Mouse (Mus musculus): ENCODE results near the gene Kcnh1. TPM values are rescaled to one million over a fixed set of nuclear protein-coding genes. Genes with fewer than 3 reads are reported as not detected.

Kcnh1 gene
- polyA plus RNA-seq, 1 experiment from 2014 or later: 0.35 TPM

- ATAC-seq (ENCODE audit: insufficient number of reproducible peaks, insufficient read depth, low FRiP score, low read depth): no peak
- Histone ChIP-seq H3K4me3 (ENCODE audit: low read depth, low read length) (no peak overlapping the region), H3K27ac (ENCODE audit: low read length) (no peak overlapping the region), H3K4me1 (ENCODE audit: control insufficient read depth, insufficient read depth, low read length) (no peaks in the 10 kb centered on the region), H3K36me3 (ENCODE audit: control insufficient read depth, insufficient read depth, low read length) (no peaks in the 10 kb centered on the region), H3K4me2 (replicated peaks; ENCODE audit: low read depth, low read length) (no peak overlapping the region), H3K9ac (replicated peaks; ENCODE audit: low read depth, low read length) (no peak overlapping the region), H3K27me3 (ENCODE audit: control insufficient read depth, insufficient read depth, low read length) (no peaks in the 10 kb centered on the region), H3K9me3 (ENCODE audit: control insufficient read depth, low read depth, low read length) (no peaks in the 10 kb centered on the region)
Measured at GRCm38 (mm10) chr1:192502835-192503234, 312.3 kb downstream of the Kcnh1 start.

GRCm38 (mm10) chr1:192503651-192504050, 313.1 kb downstream of the Kcnh1 start:
- no peak overlapping the region for H3K27ac ChIP-seq (ENCODE audit: low read length)
- no peak overlapping the region for H3K4me3 ChIP-seq (ENCODE audit: low read depth, low read length)
- WGBS: 91% methylated on average over 4 of the region's 4 CpGs
- no peak overlapping the region for H3K4me2 ChIP-seq (replicated peaks; ENCODE audit: low read depth, low read length)
- no peak overlapping the region for H3K9ac ChIP-seq (replicated peaks; ENCODE audit: low read depth, low read length)
- ATAC-seq (ENCODE audit: insufficient number of reproducible peaks, insufficient read depth, low FRiP score, low read depth): no peak
- no peaks in the 10 kb centered on the region for H3K4me1 ChIP-seq (ENCODE audit: control insufficient read depth, insufficient read depth, low read length)
- H3K9me3 ChIP-seq (ENCODE audit: control insufficient read depth, low read depth, low read length): no peaks in the 10 kb centered on the region
- no peaks in the 10 kb centered on the region for H3K36me3 ChIP-seq (ENCODE audit: control insufficient read depth, insufficient read depth, low read length)
- H3K27me3 ChIP-seq (ENCODE audit: control insufficient read depth, insufficient read depth, low read length): no peaks in the 10 kb centered on the region

DNA sequence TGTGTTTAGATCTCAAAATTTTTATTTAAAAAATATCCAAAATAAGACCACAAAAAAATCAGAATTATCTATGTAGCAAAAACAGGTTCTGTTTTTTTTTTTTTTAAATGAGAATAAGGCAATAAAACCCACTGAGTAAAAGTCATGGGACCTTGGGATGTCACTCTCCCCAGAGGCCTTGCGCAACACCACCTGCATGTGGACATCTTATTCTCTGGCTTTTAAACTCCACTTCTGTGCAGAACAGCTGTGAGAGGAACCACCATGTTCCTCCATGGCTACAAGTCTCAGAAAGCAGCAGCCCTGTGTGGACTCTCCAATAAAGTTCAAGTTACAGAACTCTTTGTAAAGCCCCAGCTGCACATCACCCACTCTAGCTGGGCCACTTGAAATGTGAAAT, 322.2 kb downstream of the Kcnh1 start:
- Histone ChIP-seq H3K4me2 (replicated peaks; ENCODE audit: low read depth, low read length) (no peak overlapping the region), H3K4me1 (ENCODE audit: control insufficient read depth, insufficient read depth, low read length) (no peaks in the 10 kb centered on the region), H3K27ac (ENCODE audit: low read length) (no peak overlapping the region), H3K9me3 (ENCODE audit: control insufficient read depth, low read depth, low read length) (no peaks in the 10 kb centered on the region), H3K27me3 (ENCODE audit: control insufficient read depth, insufficient read depth, low read length) (no peaks in the 10 kb centered on the region), H3K9ac (replicated peaks; ENCODE audit: low read depth, low read length) (no peak overlapping the region), H3K36me3 (ENCODE audit: control insufficient read depth, insufficient read depth, low read length) (no peaks in the 10 kb centered on the region), H3K4me3 (ENCODE audit: low read depth, low read length) (no peak overlapping the region)
- WGBS: 97% methylated on average over 1 of the region's 1 CpGs
- no peak for ATAC-seq (ENCODE audit: insufficient number of reproducible peaks, insufficient read depth, low FRiP score, low read depth)

DNA sequence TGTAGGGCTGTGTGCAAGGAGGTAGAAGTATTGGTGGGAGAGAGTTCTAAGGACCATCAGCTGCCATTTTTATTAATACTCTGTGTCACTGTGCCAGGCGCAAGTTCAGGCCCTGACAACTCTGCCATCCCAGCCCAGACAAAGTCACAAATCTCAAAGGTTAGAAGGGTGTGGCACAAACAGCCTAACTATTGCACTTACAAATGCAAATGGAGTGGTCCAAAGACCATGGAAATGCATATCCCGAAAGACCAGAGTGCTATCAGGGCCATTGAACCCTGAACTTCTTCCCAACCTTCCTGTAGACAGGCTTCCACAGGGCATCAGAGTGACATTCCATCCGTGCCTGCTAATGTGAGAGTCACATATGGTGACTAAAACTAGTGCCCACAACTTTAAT, 324.8 kb downstream of the Kcnh1 start:
- H3K9ac ChIP-seq (replicated peaks; ENCODE audit: low read depth, low read length): no peak overlapping the region
- no peaks in the 10 kb centered on the region for H3K36me3 ChIP-seq (ENCODE audit: control insufficient read depth, insufficient read depth, low read length)
- no peaks in the 10 kb centered on the region for H3K9me3 ChIP-seq (ENCODE audit: control insufficient read depth, low read depth, low read length)
- H3K27me3 ChIP-seq (ENCODE audit: control insufficient read depth, insufficient read depth, low read length): no peaks in the 10 kb centered on the region
- H3K4me3 ChIP-seq (ENCODE audit: low read depth, low read length): no peak overlapping the region
- H3K4me2 ChIP-seq (replicated peaks; ENCODE audit: low read depth, low read length): no peak overlapping the region
- no peaks in the 10 kb centered on the region for H3K4me1 ChIP-seq (ENCODE audit: control insufficient read depth, insufficient read depth, low read length)
- 79% methylated on average over 3 of the region's 3 CpGs for WGBS
- no peak for ATAC-seq (ENCODE audit: insufficient number of reproducible peaks, insufficient read depth, low FRiP score, low read depth)
- H3K27ac ChIP-seq (ENCODE audit: low read length): no peak overlapping the region

- H3K27ac ChIP-seq (ENCODE audit: low read length): no peak overlapping the region
- no peak for ATAC-seq (ENCODE audit: insufficient number of reproducible peaks, insufficient read depth, low FRiP score, low read depth)
- no peaks in the 10 kb centered on the region for H3K27me3 ChIP-seq (ENCODE audit: control insufficient read depth, insufficient read depth, low read length)
- H3K4me2 ChIP-seq (replicated peaks; ENCODE audit: low read depth, low read length): no peak overlapping the region
- no peak overlapping the region for H3K9ac ChIP-seq (replicated peaks; ENCODE audit: low read depth, low read length)
- 94% methylated on average over 1 of the region's 1 CpGs for WGBS
- no peak overlapping the region for H3K4me3 ChIP-seq (ENCODE audit: low read depth, low read length)
- no peaks in the 10 kb centered on the region for H3K36me3 ChIP-seq (ENCODE audit: control insufficient read depth, insufficient read depth, low read length)
- H3K9me3 ChIP-seq (ENCODE audit: control insufficient read depth, low read depth, low read length): no peaks in the 10 kb centered on the region
- no peaks in the 10 kb centered on the region for H3K4me1 ChIP-seq (ENCODE audit: control insufficient read depth, insufficient read depth, low read length)
Measured at GRCm38 (mm10) chr1:192519713-192520112, 329.1 kb downstream of the Kcnh1 start.

GRCm38 (mm10) chr1:192520836-192521435, 330.4 kb downstream of the Kcnh1 start:
- Histone ChIP-seq H3K9ac (replicated peaks; ENCODE audit: low read depth, low read length) (no peak overlapping the region), H3K27ac (ENCODE audit: low read length) (no peak overlapping the region), H3K4me3 (ENCODE audit: low read depth, low read length) (no peak overlapping the region), H3K4me2 (replicated peaks; ENCODE audit: low read depth, low read length) (no peak overlapping the region), H3K27me3 (ENCODE audit: control insufficient read depth, insufficient read depth, low read length) (no peaks in the 10 kb centered on the region), H3K9me3 (ENCODE audit: control insufficient read depth, low read depth, low read length) (no peaks in the 10 kb centered on the region), H3K4me1 (ENCODE audit: control insufficient read depth, insufficient read depth, low read length) (no peaks in the 10 kb centered on the region), H3K36me3 (ENCODE audit: control insufficient read depth, insufficient read depth, low read length) (no peaks in the 10 kb centered on the region)
- no peak for ATAC-seq (ENCODE audit: insufficient number of reproducible peaks, insufficient read depth, low FRiP score, low read depth)
- 31% methylated on average over 13 of the region's 13 CpGs for WGBS

GRCm38 (mm10) chr1:192522376-192523178, 332.0 kb downstream of the Kcnh1 start:
- no peak for ATAC-seq (ENCODE audit: insufficient number of reproducible peaks, insufficient read depth, low FRiP score, low read depth)
- H3K4me2 ChIP-seq (replicated peaks; ENCODE audit: low read depth, low read length): no peak overlapping the region
- H3K9me3 ChIP-seq (ENCODE audit: control insufficient read depth, low read depth, low read length): no peaks in the 10 kb centered on the region
- H3K27me3 ChIP-seq (ENCODE audit: control insufficient read depth, insufficient read depth, low read length): no peaks in the 10 kb centered on the region
- no peak overlapping the region for H3K4me3 ChIP-seq (ENCODE audit: low read depth, low read length)
- no peaks in the 10 kb centered on the region for H3K36me3 ChIP-seq (ENCODE audit: control insufficient read depth, insufficient read depth, low read length)
- no peak overlapping the region for H3K9ac ChIP-seq (replicated peaks; ENCODE audit: low read depth, low read length)
- no peaks in the 10 kb centered on the region for H3K4me1 ChIP-seq (ENCODE audit: control insufficient read depth, insufficient read depth, low read length)
- WGBS: 49% methylated on average over 12 of the region's 12 CpGs
- no peak overlapping the region for H3K27ac ChIP-seq (ENCODE audit: low read length)

GRCm38 (mm10) chr1:192525711-192526350, 335.3 kb downstream of the Kcnh1 start:
- Histone ChIP-seq H3K36me3 (ENCODE audit: control insufficient read depth, insufficient read depth, low read length) (no peaks in the 10 kb centered on the region), H3K9ac (replicated peaks; ENCODE audit: low read depth, low read length) (no peak overlapping the region), H3K27me3 (ENCODE audit: control insufficient read depth, insufficient read depth, low read length) (no peaks in the 10 kb centered on the region), H3K9me3 (ENCODE audit: control insufficient read depth, low read depth, low read length) (no peaks in the 10 kb centered on the region), H3K4me2 (replicated peaks; ENCODE audit: low read depth, low read length) (no peak overlapping the region), H3K4me3 (ENCODE audit: low read depth, low read length) (no peak overlapping the region), H3K27ac (ENCODE audit: low read length) (no peak overlapping the region), H3K4me1 (ENCODE audit: control insufficient read depth, insufficient read depth, low read length) (no peaks in the 10 kb centered on the region)
- 71% methylated on average over 14 of the region's 14 CpGs for WGBS
- ATAC-seq (ENCODE audit: insufficient number of reproducible peaks, insufficient read depth, low FRiP score, low read depth): no peak
